Mouse (Mus musculus): ENCODE measurements around the gene Rpl29.

Gene Rpl29

DNA sequence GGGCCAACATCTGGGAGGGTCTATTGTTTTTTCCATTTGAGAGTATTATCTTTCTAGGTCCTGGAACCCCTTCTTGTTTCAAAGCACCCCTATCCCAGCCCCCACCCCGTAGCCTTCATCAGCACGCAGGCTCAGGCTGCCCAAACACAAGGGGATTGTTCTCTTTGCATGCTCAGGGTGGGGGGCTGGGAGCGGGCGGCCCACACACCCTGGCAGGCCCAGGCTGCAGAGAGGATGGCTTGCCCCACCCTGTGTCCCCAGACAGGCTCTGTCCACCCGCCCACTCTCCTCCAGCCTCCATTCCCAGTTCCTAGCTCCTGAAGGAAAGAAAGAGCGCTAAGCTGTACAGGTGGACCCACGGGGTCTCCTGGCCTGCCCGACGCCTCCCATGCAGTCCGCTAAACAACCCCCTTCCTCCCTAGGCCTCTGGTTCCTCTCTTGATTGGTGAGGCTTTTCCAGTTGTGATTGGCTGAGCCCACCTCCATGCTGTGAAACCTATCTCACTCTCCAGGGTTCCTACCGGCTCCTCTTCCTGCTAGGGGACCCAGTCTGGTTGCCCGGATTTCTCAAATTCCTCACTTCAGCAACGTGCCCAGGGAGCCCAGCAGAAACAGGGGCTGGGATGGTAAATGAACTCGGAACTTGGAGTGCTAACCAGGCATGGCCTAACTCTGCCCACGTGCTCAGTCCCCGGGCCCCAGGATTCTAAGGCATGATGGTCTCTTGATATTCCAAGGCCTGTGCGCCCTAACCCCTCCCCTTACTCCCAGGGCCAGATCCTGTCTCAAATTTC is 25.8 kb downstream of the Rpl29 start:
- DNase-seq (ENCODE audit: low spot score in 2 of 2) = no peak

DNA sequence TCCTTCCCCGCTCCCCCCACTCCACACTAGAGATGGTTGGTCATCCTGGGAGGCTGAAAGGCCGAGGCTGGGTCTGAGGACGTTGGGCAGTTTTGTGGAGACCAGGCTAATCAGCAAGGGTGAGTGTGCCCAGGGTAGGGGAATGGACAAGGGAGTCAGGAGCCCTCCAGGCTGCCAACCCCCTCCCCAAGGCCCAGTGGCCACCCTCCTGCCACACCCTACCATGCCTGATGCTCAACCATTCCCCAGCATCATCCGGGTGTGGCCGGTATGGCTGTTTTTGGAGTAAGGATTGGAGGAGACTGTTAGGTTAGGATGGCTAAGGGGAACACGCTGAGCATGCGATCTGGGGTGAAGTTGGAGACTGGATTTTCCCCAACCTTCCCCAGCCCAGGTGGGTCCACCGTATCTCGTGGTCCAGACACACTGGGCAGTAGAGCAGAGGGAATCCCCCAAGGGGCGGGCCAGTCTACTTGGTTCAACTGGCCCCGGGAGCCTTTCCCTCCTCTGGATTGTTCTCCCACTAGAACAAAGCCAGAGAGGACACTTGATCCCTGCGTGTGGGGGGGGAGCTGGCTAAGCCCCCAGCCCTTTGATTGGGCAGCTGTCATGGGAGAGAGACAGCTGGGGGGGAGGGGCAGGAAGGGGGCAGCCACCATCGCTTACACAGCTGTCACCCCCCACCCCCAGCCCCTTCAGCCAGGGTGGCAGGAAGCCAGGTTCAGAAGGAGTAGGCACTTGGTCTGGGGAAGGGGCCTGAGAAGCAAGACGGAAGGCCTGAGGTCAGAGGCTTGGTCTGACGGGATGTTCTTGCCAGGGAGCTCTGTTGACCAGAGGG is 27.3 kb downstream of the Rpl29 start:
- no peak for DNase-seq (ENCODE audit: low spot score in 2 of 2)

DNA sequence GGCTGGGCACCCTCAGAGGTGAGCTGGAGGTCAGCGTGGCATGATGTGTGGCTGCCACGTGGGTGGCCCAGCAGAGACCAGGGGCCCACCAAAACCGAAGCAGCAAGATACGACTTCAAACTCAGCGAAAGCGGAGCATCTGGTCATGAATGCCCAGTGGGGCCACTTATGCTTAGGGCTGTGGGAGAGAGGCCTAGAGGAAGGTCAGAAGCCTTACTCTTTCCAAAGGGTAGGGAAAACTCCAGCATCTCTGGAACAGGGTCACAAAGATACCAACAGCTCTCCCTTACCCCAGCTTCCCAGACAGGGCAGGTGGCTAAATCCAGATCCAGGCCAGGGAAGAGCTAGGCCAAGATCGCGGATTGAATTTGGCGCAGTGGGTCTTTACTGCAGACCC is 27.9 kb downstream of the Rpl29 start:
- no peak for DNase-seq (ENCODE audit: low spot score in 2 of 2)

DNA sequence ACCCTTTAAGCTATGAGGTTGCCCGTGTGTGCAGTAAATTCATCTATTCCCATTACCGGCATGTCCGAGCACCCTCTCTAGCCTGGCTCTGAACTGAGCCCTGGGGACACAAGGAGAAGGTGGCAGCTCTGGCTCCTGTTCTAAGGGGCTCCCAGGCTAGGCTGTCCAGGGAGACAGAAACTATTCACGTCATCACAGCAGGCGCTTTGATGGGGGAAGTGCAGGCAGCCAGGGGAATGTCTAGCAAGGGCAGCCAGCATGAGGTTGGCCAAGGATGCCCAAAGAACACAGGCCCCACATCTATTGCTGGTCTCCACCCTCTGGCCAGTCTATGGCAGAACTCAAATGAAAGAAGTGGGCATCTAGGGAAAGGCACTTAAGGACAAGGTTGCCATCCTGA is 28.7 kb downstream of the Rpl29 start:
- DNase-seq (ENCODE audit: low spot score in 2 of 2) = no peak

DNA sequence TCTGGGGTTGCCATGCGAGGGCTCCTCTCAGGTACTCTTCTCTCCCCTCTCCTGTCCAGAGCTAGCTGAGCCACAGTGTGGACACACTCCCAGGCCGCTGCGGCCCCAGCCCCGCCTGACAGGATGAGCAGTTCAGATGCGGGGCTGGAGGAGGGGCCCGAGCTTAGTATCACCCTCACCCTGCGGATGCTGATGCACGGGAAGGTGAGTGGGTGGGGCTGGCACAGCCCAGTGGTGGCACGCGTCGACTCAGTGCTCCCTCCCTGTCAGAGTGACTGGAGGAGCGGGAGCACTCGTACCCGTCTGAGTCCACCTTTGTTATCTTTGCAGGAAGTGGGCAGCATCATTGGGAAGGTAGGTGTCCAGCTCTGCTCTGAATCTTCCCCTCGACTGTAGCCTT is 30.7 kb downstream of the Rpl29 start:
- no peak for DNase-seq (ENCODE audit: low spot score in 2 of 2)

DNA sequence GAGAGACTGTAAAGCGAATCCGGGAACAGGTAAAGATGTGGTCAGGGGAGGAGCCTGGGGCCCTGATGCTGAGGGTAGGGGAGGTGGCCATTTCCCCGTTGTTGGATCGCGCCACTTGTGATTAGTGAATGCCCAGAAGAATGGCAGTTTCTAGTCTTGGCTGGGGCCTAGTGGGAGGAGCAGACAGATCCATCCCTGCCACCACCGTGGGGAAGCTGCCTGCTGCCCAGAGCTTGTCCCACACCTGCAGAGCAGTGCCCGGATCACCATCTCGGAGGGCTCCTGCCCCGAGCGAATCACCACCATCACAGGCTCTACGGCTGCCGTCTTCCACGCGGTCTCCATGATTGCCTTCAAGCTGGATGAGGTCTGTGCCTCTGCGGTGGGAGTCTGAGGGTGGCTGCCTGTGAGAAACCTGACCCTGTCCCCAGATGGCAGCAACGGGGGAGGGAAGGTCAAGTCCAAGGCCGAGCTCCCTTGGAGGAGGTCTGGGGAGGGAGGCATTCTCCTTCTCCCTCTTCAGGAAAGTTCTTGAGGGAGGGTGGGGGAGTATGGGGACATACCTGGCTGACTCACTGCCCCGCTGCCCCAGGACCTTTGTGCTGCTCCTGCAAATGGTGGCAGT is 31.3 kb downstream of the Rpl29 start:
- DNase-seq (ENCODE audit: low spot score in 2 of 2) = no peak

DNA sequence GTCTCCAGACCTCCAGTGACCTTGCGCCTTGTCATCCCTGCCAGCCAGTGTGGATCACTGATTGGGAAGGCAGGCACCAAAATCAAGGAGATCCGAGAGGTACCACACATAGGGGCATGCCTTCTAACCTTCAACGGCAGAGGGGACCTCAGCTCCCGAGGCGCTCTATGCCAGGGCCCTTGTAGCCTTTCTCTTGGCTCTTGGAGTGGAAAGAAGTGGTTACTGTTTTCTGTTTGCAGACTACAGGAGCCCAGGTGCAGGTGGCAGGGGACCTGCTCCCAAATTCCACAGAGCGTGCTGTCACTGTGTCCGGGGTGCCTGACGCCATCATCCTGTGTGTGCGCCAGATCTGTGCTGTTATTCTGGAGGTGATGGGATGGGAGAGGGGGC is 31.8 kb downstream of the Rpl29 start:
- no peak for DNase-seq (ENCODE audit: low spot score in 2 of 2)

DNA sequence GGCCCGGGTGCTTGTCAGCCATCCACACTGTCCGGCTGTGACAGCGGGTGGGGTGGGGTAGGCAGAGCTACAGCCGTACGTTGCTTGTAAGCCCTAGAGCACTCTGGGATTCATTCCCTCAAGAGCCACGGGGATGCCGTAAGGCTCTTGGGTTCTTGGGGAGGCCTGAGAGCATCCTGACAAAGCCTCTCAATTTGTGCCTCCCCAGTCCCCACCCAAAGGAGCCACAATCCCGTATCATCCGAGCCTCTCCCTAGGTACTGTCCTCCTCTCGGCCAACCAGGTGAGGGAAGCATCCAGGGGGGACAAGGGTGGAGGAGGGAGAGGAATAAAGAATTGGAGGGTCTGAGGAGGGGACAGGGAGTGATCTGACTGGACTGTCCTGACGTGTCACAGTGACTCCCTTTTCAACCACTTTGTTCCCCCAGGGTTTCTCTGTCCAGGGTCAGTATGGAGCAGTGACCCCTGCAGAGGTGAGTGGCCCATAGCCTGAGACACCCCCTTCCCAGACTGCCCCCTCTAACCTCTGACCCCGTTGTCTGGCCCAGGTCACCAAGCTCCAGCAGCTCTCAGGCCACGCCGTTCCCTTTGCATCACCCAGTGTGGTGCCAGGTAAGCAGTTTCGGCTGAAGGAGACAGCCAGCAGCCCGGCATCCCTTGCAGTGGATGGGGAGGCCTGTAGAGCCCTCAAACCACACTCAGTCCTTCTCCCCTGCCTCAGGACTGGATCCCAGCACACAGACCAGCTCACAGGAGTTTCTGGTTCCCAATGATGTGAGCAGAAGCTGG is 32.6 kb downstream of the Rpl29 start:
- no peak for DNase-seq (ENCODE audit: low spot score in 2 of 2)

DNA sequence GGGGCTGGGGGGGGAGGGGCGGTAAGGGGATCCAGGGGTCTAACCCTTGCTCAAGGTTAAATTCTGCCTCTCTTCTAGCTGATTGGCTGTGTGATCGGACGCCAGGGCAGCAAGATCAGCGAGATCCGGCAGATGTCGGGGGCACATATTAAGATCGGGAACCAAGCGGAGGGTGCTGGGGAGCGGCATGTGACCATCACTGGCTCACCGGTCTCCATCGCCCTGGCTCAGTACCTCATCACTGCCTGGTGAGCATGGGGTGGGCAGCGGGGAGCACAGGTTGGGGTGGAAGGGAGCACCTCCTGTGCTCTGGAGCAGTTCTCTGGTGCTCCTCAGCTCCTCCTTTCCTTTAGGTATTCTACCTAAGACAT is 33.2 kb downstream of the Rpl29 start:
- DNase-seq (ENCODE audit: low spot score in 2 of 2) = no peak

DNA sequence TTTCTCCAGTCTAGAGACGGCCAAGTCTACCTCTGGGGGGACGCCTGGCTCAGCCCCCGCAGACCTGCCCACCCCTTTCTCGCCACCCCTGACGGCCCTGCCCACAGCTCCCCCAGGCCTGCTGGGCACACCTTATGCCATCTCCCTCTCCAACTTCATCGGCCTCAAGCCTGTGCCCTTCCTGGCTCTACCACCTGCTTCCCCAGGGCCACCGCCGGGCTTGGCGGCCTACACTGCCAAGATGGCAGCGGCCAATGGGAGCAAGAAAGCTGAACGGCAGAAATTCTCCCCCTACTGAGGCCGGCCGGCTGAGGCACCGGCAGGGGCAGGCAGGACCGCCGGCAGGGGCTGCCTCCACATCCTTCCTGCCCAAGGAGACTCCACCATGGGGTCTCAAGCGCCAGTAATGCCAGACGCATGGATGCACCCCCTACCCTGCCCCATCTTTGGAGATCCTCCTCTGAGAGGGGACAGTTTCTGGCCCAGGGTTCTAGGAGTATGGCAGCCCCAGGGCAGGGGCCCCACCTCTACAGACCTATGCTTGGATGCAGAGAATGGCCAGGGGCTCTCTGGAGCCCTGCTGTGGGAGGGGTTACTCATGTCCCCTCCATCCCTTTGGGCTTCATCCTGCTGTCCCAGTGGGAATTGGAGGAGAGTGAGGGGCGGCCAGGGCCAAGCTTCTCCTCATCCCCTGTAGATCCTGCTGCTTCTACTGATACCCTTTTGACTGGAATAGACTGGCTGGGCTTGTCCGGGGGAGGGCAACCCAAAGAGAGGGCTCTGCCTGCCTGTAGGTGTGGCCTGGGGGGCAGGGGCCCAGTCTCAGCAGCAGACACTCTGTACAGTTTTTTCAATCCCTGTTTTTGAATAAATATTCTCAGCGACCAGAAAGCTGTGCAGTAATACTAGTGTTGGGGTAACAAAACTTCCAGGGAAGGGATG is 34.1 kb downstream of the Rpl29 start:
- DNase-seq (ENCODE audit: low spot score in 2 of 2) = no peak

DNA sequence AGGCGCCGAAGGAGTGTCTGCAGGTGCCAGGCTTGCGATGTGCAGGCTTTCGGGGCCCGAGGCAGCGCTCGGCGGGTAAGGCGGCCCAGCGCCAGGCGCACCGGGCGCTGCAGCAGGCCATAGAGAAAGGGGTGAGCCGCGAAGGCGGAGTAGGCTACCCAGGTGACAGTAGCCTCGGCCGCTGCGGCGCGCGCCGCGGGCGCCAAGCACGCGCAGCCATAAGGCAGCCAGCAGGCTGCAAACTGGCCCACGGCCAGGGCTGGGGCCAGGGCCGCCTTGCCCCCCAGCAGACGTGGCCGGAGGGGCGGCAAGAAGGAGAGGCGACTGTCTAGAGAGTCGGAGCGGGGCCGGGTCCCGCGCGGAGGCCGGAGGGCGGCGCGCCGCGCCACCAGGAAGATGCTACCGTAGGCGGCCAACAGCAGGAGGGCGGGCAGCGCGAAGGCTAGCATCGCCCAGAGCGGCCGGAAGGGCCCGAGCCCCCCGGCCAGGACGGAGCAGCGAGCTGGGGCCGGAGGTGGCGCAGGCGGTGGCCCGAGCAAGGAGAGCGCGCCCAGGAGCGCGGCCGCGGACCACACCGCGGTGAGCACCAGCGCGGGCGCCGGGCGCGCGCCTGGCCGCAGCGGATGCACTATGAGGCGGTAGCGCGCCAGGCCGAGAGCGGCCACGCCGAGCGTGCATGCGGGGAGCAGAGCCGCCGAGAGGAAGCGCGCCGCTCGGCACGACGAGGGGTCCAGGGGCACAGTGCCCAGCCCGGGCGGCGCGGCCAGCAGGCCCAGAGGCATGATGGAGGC is 35.7 kb downstream of the Rpl29 start:
- DNase-seq (ENCODE audit: low spot score in 2 of 2) = no peak

DNA sequence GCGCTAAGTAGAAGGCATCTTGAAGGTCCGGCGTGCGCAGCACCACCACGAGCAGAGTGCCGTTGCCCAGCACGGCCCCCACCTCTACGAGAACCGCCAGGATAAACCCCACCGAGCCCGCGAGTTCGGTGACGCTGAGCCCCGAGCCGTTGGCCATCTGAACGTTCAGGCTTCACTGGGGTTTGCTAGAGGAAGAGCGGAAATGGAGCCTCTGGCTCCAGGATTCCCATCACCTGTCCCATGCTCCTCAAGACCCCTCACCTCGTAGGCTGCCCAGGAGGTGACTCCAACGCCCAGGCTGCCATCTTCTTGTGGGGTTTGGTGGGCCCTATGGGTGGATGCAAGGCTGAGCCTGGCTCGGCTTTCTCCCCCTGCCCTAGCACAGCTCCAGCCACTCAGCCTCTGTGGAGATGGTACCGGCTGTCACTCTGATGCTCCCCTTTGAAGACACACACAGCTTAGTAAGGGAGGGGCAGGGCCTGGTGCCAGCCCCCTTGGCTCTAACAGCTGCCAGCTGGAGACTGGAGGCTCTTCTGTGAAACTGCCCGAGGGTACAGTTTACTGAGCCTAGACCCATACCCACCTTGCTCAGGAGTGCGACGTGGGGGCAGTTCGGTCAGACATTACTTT is 36.4 kb downstream of the Rpl29 start, which contains the start of gene Gpr62:
TSS of gene Gpr62 (minus strand) at position 368 of the 630 bp plus-strand sequence.
- DNase-seq (ENCODE audit: low spot score in 2 of 2) = no peak

DNA sequence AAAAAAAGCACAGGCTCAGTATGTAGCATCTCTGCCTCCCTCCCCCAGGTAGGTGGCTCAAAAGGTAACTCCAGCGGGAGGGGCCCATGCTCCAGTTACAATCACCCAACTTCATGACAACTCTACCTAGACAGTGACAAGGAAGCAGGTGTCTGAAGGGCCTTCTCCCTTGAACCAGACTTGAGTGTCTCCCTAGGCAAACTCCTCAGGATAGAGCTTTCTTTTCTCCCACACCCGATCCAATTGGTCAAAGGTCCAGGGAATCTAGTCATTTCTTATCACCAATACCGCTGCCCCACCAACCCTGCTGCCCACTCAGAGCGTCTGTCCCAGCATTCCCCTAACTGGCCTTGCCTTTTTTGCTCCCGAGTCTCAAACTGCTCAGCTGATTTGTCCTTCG is 37.5 kb downstream of the Rpl29 start:
- DNase-seq (ENCODE audit: low spot score in 2 of 2) = no peak

DNA sequence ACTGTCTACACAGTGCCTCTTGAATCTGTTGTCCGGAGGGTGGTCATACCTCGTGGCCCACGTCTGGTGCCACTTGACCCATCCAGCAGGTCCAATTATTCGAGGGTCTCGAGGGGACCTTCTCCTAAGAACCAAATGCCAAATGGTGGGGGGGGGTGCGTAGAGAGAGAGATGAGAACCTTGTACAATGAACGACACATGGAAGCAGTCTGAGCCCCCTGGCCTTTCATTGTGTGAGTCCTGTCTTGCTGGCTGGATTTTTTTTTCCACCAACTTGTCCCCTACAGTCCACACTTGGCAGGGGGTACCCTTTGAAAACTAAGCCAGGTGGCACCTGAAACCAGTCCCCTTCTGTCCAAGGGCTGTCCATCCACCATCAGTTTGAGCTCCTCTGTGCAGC is 38.5 kb downstream of the Rpl29 start:
- DNase-seq (ENCODE audit: low spot score in 2 of 2) = no peak

DNA sequence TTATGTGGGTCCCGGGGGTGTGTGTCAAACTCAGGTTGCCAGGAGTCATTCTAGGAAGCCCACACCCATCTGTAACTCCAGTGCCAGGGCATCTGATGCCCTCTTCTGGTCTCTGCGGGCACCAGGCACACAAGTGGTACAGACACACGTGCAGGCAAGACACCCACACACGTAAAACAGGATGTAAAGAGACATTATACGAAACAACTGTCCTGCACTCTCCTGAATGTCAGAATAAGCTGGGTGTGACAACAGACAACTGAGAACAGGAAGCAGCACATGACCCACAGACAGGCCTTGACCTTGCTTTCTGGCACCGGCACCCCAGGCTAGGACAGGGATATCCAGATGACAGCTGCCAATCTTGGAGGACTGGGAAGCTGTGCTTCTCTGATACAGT is 40.1 kb downstream of the Rpl29 start:
- DNase-seq (ENCODE audit: low spot score in 2 of 2) = no peak

DNA sequence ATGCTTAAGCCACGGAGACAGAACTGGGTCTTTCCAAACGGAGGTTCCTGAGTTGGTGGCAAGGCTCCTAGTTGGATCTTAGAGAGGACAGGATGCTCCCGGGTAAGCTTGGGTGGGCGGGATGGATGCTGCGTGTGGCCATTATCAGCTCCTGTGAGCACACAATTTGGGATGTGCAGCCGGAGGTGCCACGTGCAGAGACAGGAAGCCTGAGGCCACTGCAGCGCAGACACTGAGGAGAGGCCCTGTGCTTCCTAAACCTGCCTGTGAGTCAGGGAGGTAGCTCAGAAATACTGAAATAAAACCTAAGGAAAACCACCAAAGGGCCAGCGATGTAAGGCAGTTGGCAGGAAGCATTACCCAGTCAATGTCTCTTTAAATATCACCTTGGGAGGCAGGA is 40.5 kb downstream of the Rpl29 start:
- DNase-seq (ENCODE audit: low spot score in 2 of 2) = no peak

DNA sequence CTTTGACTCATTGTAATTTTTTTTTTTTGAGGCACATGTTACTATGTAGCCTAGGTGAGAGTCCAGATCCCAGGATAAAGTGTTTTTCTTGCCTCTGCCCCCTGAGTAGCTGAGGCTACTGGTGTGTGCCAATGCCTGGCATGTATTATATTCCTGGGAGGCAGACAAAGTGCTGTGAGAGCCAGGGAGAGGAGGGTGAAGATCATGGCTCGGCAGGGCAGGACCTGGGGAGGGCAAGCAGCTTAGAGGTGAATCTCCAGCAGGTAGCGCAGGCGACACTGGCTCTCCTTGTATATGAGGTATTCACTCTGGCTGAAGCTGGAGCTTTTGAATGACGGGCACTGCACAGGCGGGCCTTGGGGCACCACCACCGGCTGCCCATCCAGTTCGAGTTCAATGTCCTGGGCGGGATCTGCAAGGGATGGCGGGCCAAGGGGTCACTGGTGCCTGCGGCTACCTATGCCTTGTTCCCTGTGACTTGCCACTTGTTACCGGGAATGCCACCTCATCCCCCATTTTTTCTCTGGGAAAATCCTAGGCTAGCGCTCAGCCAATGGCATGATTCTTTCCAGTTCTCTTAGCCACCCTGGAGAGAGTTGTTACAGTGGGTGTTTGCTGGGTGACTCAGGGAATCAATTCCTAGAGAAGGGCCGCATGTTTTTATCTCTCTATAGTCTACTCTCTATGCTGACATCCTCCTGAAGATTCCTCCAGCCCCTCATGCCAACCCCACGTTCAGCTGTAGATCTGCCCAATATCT is 41.9 kb downstream of the Rpl29 start:
- DNase-seq (ENCODE audit: low spot score in 2 of 2) = no peak

DNA sequence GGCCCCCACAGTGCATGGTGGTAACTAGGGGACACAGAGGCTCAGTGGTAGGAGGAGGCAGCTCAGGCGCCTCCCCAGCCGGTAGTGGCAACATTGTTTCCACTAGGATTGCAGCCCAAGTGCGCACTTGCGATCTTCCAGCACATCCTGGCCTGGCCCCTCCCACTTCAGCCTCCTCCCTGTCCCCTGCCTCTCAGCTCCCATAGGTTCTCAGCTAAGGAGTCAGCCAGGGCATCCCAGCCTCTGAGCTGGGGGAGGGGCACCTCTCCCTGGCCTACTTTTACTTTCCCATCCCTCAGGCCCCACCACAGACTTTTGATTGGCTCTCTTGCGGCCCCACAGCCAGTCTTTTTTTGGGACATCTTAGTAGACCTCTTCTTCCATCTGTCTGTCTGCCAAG is 42.6 kb downstream of the Rpl29 start:
- peak in 1 of 2 experiments; percentile 17 for DNase-seq (ENCODE audit: low spot score in 2 of 2)

DNA sequence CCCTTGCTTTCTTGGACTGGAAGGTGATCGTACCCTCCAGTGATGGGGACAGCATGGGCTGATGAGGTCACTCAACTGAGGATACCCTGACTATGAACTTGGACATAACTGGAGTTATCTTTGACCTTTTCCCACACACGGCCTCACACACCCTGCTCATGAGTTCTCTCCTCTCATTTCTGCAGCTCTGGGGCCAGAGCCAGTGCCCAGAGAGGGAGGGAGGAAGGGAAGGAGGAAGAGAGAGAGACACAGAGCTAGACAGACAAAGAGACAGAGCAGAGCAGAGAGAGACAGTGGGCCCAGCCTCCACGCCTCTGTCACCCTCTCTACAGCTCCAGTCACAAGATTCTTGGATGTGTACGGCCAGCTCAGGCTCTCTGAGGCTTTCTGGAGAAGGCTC is 43.1 kb downstream of the Rpl29 start:
- peak in 1 of 2 experiments; percentile 3 for DNase-seq (ENCODE audit: low spot score in 2 of 2)

Measured in frontal cortex, postnatal 25 days (tissue).